Mouse (Mus musculus) ovary, postnatal 10 days (tissue): Measurements from ENCODE around the gene Znrd1as.

Experiments used
- DNase-seq: peaks from one replicate; pipeline ENCODE4 v3.0.0; 2022; ENCODE audit warnings: low spot score

Gene Znrd1as

DNA sequence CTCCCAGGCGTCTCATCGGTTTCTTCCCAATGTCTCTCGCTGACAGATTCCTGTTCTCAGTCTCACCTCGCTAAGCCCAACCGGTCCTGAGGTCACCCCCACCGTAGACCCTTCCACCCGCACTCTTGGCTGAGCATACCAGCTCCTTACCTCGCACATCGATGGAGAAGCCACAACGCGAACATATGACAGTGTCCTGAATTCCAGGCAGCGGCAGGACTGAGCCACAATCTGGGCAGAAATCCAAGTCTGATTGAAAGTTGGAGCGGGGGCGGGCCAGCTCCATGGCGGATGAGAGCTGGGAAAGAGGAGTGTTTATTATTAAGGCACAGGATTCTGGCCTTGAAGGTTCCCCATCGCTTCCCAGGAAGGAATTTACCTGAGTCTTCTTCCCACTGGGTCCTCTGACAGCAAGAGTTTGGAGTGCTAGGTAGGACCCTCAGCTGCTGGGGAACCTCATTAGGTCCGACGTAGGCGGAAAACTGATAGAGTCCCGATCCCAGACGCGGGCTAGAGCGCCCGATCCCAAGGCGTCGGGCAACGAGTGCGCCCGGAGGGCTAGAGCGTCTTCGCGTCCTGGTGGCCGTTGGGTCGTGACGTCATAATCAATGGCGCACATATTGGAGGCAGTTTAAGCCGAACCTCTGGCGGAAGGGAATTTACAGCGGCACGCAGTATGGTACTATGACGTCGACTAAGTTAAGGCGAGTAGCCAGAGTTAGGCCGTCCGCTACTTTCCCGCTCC is at the start of gene Znrd1as, which contains the start of gene Znrd1:
Znrd1as (plus strand) TSS at position 594 of the 745 bp plus-strand sequence.
Znrd1 (minus strand) TSS at position 561 of the 745 bp plus-strand sequence.
- DNase-seq, result peak; percentile 81

DNA sequence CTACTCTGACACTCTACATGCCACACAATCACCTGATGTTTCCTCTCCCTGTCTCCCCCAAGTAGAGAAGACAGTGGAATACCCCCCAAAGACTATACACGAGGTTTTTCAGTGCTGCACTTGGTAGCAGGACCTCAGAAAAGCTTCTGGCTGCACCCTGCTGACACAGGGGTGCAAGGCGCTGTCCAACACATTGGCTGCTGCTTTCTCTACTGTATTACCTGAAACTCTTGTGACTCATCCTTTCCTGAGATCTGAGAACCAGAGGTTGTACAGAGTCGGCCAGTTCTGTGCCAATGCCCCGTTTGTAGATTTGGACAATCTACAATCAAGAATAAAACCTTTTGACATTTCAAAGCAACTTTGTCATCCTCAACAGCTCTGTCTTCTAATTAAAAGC is 48.6 kb upstream of the Znrd1as start:
- DNase-seq, result no peak

DNA sequence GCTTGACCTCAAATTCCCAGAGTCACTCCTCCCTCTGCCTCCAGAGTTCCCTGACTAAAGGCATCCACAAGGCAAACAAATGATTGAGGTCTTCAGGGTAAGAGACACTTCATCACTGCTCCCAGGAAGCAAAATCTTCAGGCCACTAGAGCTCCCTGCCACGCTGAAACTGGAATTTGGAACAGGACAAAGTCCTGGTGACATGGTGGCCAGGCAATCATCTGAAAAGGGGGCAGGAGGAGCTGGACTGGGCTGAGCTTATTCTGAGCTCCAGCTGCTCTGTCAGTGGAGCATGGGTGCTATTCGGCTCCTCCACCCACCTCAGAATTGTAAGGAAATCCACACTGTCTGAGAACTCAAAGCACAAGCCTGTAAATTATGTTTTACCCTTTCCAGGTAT is 46.4 kb upstream of the Znrd1as start:
- no peak for DNase-seq

DNA sequence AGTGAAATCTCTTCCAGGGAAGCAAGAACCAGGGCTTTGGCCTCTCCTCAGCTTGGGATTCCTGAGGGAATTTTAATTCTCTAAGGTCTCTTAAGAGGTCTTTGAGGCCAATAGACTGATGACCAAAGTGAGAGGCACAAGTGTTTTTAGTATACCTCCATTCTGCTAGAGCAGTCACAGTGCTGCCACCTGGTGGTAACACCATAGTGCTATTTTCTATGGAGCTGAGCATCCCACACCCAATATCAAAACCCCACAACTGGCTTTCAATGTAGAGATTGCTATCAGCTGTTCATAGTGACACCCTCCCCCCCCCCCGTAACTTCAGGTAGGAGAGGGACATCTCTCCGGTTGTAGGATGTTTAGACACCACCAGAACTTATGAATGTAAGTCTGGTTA is 44.3 kb upstream of the Znrd1as start:
- DNase-seq, result peak; percentile 37

DNA sequence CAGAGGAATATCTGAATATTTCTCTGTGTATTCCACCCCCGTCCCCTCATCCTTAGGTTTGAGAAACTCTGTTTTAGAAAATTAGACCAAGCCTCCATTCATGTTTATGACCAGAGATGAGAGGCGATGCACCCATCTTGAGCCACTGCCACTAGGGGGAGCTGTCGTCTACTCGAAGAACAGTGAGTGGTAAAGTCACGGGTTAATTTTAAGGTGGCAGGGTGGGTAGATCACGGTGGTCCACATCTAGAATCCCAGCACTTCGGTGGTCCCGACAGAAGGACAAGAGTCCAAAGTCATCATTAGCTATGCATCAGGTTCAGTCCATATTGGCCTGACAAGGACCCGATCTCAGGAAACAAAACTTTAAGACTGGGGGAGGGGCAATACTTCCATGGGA is 43.3 kb upstream of the Znrd1as start:
- no peak for DNase-seq

DNA sequence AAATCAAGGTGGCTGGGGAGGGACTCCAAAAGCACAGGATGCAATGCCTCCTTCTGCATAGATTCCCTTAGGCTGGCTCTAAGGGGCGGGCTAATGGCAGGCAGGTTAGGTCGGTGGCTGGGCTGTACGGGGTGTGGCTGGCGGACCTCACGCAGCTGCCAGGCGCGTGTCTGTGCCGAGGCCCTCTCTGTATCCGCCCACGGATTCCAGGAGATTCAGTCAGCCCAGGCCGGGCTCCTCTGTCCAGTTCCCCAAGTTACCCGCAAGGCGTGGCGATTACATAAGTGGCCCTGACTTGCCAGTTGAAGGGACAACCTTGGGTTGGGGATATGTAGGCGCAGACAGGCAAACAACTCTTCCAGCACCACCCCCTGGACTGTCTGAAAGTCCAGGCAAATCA is 38.2 kb upstream of the Znrd1as start:
- no peak for DNase-seq

DNA sequence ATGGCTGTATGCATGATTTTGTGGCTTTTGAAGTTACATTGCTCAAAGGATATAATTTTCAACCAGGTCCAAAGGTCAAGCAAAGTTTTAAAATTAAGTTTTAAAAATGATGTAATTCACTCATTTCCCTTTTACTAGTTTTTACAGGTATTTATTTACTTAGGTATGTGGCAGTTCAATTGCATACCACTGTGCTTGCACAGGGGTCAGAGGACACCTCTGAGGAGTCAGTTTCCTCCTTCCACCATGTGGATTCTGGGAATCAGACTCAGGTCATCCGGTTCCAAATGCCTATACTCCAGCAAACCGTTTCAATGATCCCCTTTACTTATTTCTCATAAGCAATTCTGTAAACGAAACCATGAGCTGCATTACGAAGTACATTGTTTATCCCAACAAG is 35.7 kb upstream of the Znrd1as start:
- no peak for DNase-seq

DNA sequence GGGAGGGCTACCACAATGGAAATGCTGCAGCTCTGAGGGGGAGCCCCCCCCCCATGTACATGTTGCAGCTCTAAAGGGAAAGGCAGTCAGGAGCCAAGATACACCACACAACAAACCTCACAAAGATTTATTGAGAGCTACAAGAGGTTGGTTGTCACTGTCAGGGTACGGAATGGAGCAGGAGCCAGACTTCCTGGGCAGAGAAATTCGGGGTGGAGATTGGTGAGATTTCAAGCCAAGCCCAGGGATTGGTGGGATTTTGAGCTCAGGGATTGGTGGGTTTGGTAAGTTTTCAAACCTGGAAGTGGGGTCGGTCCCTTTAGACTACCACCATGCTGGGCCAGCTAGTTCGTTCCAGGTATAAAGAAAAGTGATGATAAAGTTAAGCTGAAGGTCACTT is 34.9 kb upstream of the Znrd1as start:
- DNase-seq, result no peak

DNA sequence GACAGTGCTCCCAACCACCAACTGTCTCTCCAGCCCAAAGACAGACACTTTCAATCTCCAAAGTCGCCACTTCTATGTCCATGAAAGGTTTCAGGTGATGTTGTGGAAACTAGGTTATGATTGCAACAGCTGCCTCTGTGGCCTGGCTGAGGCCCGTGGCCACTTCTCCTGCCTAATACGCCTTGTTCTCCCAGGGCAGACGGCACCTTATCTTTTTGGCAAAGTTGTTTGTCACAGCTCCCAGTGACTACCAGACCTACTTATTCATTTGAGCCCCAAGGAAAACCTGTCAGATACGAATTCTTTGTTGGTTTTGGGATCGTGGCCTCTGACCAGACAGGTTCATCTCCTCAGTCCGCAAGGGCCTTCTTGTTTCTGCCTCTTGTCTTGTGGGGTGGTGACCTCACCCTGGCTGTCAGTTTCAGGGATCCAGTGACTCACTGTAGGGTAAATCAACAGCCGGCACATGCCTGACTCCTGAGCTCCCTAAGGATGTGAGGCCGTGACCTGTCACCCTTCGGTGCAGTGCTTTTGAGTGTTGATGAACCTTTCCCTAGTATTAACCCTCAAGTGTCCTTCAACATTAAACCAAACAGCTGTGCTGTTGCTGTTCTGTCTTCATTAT is 30.8 kb upstream of the Znrd1as start:
- DNase-seq, result no peak

DNA sequence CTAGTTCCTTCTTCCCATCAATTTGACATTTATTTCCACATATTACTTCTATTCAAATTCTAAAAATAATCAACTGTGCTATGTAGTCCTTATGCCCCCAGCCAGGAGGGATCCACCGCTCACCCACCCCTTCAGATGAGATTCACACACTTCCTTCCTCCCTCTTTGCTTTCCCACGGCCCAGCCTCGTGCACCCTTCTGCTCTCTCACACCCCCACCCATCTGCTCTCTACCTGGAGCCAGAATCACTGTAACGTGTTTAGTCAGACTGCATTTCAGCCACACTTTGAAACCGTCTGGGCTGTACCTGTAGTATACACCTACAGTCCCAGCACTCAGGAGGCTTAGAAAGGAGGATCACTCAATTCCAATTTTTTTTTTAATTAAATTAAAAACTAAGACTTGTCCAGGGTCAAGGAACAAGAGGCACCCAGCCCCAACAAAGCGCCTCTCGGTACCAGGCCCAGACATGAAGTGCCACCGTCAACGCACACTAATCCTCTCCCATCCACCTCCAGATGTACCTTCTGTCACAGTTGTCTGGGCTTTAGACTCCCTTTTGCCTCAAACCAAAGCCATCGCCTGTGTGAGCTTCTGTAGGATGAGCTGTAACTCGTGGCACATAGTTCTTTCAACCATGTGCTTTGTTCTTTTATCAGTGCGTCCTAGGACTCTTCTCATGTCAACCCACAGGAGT is 29.0 kb upstream of the Znrd1as start:
- no peak for DNase-seq

DNA sequence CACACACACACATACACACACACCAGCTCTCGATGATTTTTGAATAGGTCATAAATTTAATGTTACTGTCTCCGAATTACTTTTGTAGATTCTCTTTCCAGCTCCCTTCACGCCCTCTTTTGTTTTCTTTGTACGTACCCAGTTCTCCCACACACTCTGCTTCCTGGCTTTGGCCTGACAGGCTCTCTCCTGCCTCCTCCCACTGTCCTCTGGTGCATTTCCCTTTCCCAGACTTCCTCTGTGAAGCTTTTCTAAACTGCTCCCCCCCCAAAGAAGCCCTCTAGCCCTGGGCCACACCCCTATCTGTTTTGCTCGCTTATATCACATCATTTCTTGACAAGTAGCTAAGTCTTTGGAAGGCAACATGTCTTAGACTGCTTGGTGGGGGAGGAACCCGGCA is 28.2 kb upstream of the Znrd1as start:
- DNase-seq, result no peak

DNA sequence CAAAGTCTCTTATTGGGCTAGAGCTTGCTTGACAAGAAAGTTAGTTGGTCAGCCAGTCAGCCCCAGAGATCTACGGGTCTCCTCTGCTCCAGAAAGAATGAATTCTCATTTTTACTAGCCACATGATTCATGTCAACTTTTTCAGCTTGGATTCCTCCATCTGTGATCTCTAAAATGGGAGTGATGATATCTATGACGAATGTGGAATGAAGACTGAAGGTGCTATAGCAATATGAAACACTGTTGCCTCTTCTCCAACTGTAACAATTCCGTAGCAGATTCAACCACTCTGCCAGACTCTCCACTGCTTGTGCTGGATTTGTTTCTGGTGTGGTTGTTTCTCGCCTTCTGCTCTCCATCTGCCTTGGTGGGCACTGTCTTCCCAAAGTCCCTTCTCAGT is 27.3 kb upstream of the Znrd1as start:
- DNase-seq, result no peak

DNA sequence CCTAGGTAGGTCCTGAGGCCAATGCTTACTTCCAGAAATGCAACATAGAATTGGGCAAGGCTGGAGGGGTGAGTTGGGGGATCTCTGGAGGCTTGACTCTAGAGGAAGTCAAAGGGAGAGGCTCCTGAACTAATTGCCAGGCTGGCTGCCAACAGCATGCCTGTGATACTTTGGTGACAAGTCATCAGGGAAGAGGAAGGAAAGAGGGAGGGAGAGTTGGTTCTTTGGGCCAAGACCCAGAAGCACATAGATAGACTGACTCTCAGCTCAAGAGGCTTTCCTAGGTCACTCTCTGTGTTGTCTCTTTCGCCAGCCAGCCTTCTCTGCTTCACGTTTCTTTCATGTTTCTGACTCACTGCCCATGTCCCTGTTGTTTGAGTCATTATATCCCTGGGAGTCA is 26.6 kb upstream of the Znrd1as start:
- DNase-seq, result no peak

DNA sequence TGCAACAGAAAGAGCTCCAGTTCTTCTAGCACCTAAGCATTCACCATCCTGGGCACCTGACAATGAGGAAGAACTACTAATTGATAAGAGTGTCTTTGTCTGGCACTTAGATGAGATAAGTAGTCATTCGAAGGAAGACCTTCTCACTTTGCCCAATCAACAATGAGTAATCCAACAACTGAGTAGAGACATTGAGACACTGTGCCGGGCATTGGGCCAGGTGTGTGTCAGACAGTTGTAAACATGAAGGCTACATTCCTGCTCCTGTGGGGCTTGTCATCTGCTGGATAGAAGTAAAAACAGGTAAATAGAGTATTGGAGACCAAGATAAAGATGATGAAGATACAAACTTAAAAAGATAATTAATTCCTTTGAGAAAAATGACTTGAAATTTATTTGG is 20.3 kb upstream of the Znrd1as start:
- DNase-seq, result no peak

DNA sequence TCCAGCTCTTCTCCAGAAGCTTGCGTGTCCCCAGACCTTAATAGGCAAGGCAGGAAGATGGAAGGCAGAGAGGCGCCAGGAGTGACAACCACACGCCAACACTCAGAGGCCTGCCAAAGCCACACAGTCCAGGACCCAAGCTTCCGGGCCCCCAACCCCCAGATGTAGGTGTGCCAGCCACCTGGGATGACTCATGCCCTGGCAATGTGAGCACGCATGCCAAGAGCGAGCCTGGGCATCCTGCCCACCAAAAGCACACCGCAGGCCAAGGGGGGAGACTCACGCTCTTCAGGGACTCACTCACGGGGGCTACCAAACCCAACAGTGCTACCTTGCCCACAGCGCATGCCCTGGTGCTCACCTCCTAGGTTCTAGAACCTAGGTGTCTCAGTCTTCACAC is 16.0 kb upstream of the Znrd1as start:
- DNase-seq, result no peak

DNA sequence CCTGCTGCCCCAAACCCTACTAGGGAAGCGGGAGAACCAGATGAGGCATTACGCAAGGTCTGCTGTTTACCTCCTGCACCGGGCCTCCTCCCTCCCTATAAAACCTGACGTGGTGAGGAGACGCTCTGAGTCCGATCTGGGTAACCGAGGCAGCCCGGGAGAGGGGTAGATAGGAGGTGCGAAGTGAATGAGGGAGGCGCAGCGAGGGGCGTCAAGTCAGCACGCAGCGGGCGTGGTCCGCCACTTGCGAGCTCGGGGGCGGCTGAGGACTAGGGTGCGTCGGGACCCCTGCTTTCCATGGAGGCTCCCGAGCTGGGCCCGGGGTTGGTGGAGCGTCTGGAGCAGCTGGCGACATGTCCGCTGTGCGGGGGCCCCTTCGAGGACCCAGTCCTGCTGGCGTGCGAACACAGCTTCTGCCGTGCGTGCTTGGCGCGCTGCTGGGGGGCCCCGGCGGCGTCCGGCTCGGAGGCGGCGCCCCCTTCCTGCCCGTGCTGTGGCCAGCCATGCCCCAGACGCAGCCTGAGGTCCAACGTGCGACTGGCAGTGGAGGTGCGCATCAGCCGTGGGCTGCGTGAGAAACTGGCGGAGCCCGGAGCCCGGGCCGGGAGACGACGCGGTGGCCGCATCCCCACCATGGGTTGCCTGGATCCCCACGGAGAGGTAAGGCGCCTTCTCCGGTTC is 15.5 kb upstream of the Znrd1as start, which contains the start of gene Rnf39:
Rnf39 (plus strand) TSS at position 128 of the 681 bp plus-strand sequence.
- no peak for DNase-seq

DNA sequence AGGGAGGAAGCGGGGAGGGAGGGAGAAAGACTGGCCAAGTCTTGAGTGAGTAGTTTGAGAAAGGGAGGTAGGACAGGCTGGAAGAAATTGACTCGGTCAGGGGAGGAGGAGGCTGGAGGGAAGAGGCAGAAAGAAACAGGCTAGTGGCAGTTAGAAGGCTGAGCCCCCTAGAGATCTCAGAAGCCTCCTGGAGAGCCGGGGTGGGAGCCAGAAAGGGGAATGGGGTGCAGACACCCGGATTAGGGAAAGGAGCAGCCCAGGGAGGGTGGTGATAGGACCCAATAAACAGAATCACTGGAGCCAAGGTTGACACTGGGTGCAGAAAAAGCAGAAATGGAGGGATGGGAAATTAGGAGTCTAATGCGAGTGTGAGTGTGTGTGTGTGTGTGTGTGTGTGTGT is 14.7 kb upstream of the Znrd1as start:
- no peak for DNase-seq

DNA sequence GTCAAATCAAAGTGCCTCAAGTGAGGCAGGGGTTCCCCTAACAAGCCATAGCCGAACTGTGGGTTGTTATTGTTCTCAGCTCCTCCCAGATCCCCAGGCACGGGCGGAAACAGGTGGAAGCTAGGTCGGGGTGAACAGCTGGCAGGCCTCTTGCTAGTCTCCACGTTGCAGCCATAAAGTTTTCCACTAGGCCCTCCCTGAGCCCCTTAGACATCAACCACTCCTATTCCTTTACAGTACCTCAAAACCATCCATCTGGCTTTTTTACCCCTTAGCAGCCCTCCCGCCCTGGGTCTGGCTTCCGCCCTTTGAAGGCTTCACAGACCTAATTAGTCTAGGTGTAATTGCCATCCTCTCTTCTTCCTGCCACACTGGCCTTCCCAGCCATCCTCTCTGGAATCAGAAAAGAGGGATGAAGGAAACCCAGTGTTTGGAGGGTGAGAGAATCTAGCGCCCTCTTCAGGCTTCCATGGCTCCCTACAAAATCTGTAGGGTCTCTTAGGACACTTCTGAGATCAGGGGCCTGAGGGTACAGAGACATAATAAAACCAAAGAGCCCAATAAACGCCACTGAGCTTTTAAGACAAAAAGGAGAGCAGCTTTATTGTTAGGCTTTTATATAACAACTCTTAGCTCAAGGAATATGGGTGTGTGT is 14.1 kb upstream of the Znrd1as start:
- DNase-seq, result no peak

DNA sequence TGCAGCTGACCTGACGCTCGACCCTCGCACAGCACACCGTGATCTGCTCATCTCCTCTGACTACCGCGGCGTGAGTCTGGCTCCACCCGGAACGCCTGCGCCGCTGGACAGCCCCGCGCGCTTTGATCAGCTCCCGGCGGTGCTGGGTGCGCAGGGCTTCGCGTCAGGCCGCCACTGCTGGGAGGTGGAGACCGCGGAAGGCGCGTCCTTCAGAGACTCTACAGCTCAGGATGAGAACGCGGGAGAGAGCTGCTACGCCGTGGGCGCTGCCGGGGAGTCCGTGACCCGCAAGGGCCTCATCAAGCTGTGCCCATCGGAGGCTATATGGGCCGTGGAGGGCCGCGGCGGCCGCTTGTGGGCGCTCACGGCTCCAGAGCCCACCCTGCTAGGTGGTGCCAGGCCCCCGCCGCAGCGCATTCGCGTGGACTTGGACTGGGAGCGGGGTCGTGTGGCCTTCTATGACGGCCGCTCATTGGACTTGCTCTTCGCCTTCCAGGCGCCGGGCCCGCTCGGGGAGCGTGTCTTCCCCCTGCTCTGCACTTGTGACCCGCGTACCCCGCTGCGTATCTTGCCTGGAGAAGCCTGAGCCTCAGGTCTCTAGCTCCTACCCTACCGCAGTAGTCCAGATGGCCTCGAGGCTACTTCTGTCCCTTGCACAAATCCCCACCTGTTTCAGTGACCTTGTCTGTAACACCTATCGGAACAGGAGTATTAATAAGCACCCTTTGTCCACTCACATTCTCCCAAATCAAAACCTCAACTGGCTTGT is 11.2 kb upstream of the Znrd1as start:
- peak; percentile 39 for DNase-seq

DNA sequence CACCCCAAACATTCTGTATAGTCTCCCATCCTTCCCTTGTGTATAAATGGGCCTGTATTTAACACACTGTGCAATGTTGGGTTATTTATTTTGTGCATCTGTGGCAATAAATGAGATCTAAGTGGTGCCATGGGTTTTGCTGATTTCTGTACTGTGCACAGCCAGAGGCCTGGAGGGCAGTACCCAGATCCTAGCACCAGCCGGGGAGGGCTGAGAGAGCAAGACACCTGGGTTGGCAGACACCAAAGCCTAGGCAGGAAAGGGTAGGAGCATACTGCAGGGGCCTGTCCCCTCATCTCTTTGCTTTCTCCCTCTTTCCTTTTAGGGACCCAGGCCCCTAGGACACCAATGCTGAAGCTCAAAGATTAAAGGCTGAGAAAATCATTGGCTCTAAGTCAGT is 10.1 kb upstream of the Znrd1as start:
- DNase-seq, result no peak

DNA sequence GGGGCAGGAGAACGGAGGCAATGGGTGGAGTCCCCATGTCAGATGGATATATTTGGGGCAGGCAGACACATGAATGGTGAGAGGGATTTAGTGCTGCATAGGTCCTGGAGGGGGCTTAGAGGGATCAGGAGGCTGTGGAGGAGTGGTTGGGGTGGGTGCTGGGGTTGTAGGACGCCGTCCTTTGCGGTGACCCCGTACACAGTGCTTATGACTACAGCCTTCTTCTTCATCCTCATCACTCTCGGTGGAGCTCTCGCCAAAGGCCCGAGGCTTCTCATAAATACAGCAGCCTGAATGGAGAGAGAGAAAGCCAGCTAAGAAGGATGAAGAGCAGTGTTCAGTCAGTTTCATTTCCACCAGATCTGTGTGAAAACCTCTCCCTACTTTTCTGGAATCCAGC is 9.1 kb upstream of the Znrd1as start:
- no peak for DNase-seq
